Comparison of ENCODE assay signal across 17 mouse cellular contexts in genomic region chr11:101263989-101264280, GRCm38 (mm10). TPM values are rescaled to one million over a fixed set of nuclear protein-coding genes. Genes with fewer than 3 reads are reported as not detected.
A peak's percentile ranks its signal among the peaks of the same experiment; 100 is the strongest.
DNase-seq lines count a peak whose midpoint lies in the region; ATAC-seq and TF ChIP-seq lines count a peak whose summit lies in the region.
"Had no signal": no experiment of that assay in that cellular context is flagged by ENCODE, and none has a peak within 500 bp of the region (broad histone marks: within the 10 kb centered on the region; RNA-seq: fewer than 3 reads in every experiment).

No protein-coding gene starts in this region.

- H3K27ac ChIP-seq in heart, embryonic 15.5 days, result no peak overlapping the region
- no peak overlapping the region for H3K27ac ChIP-seq in liver, embryonic 11.5 days (ENCODE audit: low read depth, low read length)
- no peak overlapping the region for H3K27ac ChIP-seq in liver, postnatal 0 days (ENCODE audit: low read depth)
- no peak overlapping the region for H3K27ac ChIP-seq in embryonic facial prominence, embryonic 13.5 days
- H3K27ac ChIP-seq: intestine, embryonic 15.5 days; macrophage had no signal

- H3K4me2 ChIP-seq in heart, embryonic 15.5 days, result no peak overlapping the region; the same call in 1 of the 2 replicates
- peak overlapping the region; percentile 99 for H3K4me2 ChIP-seq in liver, embryonic 11.5 days
- H3K4me2 ChIP-seq in liver, postnatal 0 days (ENCODE audit: low read depth, low read length), result no peak overlapping the region
- peak overlapping the region; percentile 24; the same call in 1 of the 2 replicates for H3K4me2 ChIP-seq in embryonic facial prominence, embryonic 13.5 days

- no peak for TF ChIP-seq CTCF in liver, postnatal 0 days (IDR thresholded peaks at IDR 0.05; ENCODE audit: low read depth)

- peak overlapping the region; percentile 10; the same call in 1 of the 2 replicates for H3K4me3 ChIP-seq in heart, embryonic 15.5 days
- H3K4me3 ChIP-seq in liver, embryonic 11.5 days (ENCODE audit: low read depth, low read length), result no peak overlapping the region
- H3K4me3 ChIP-seq in liver, postnatal 0 days (ENCODE audit: low read depth, low read length), result no peak overlapping the region
- no peak overlapping the region for H3K4me3 ChIP-seq in embryonic facial prominence, embryonic 13.5 days
- H3K4me3 ChIP-seq: erythroblast, embryonic 14.5 days; intestine, embryonic 15.5 days had no signal

- peaks cover 54% of the 10 kb centered on the region for H3K4me1 ChIP-seq in heart, embryonic 15.5 days (replicated peaks)
- H3K4me1 ChIP-seq in liver, embryonic 11.5 days (replicated peaks; ENCODE audit: control insufficient read depth, insufficient read depth, low read length), result peaks cover 35% of the 10 kb centered on the region
- H3K4me1 ChIP-seq in liver, postnatal 0 days (ENCODE audit: insufficient read depth), result peaks cover 40% of the 10 kb centered on the region
- H3K4me1 ChIP-seq in embryonic facial prominence, embryonic 13.5 days, result peaks cover 53% of the 10 kb centered on the region

- no peak for ATAC-seq in heart, embryonic 15.5 days (replicated peaks; ENCODE audit: insufficient number of reproducible peaks, insufficient read depth, low FRiP score, low read depth)
- ATAC-seq in liver, embryonic 11.5 days (replicated peaks; ENCODE audit: low FRiP score), result no peak
- ATAC-seq in liver, postnatal 0 days, result no peak
- ATAC-seq in embryonic facial prominence, embryonic 13.5 days (ENCODE audit: insufficient number of reproducible peaks, insufficient read depth, low FRiP score, low TSS enrichment, low read depth), result no peak
- ATAC-seq: intestine, embryonic 15.5 days had no signal

- H3K9ac ChIP-seq in heart, embryonic 15.5 days, result no peak overlapping the region
- no peak overlapping the region for H3K9ac ChIP-seq in liver, embryonic 11.5 days (ENCODE audit: low read depth, low read length)
- H3K9ac ChIP-seq in liver, postnatal 0 days (replicated peaks), result no peak overlapping the region
- no peak overlapping the region for H3K9ac ChIP-seq in embryonic facial prominence, embryonic 13.5 days
- H3K9ac ChIP-seq: intestine, embryonic 15.5 days; lung, embryonic 14.5 days had no signal

- no peak for TF ChIP-seq EP300 in liver, postnatal 0 days (IDR thresholded peaks at IDR 0.05; ENCODE audit: low read depth)

- 22% methylated on average over 3 of the region's 3 CpGs for WGBS in heart, embryonic 15.5 days
- WGBS in liver, embryonic 11.5 days, result 35% methylated on average over 3 of the region's 3 CpGs
- WGBS in liver, postnatal 0 days (ENCODE audit: insufficient replicate concordance), result 46% methylated on average over 3 of the region's 3 CpGs
- 13% methylated on average over 3 of the region's 3 CpGs for WGBS in embryonic facial prominence, embryonic 13.5 days

- H3K9me3 ChIP-seq in heart, embryonic 15.5 days (replicated peaks), result no peaks in the 10 kb centered on the region
- no peaks in the 10 kb centered on the region for H3K9me3 ChIP-seq in liver, embryonic 11.5 days (ENCODE audit: control insufficient read depth, low read length)
- H3K9me3 ChIP-seq in liver, postnatal 0 days (ENCODE audit: low read length), result no peaks in the 10 kb centered on the region
- H3K9me3 ChIP-seq in embryonic facial prominence, embryonic 13.5 days, result no peaks in the 10 kb centered on the region
- H3K9me3 ChIP-seq: intestine, embryonic 15.5 days had no signal

- H3K36me3 ChIP-seq in heart, embryonic 15.5 days, result no peaks in the 10 kb centered on the region
- peaks cover 5% of the 10 kb centered on the region; the same call in 1 of the 2 replicates for H3K36me3 ChIP-seq in liver, embryonic 11.5 days (ENCODE audit: control insufficient read depth, insufficient read depth, low read length)
- H3K36me3 ChIP-seq in liver, postnatal 0 days (replicated peaks; ENCODE audit: insufficient read depth, low read length), result peaks cover 4% of the 10 kb centered on the region
- peaks cover under 1% of the 10 kb centered on the region; the same call in 1 of the 2 replicates for H3K36me3 ChIP-seq in embryonic facial prominence, embryonic 13.5 days
- H3K36me3 ChIP-seq: intestine, embryonic 15.5 days had no signal

- peaks cover 48% of the 10 kb centered on the region for H3K27me3 ChIP-seq in heart, embryonic 15.5 days
- peaks cover 37% of the 10 kb centered on the region for H3K27me3 ChIP-seq in liver, embryonic 11.5 days (replicated peaks; ENCODE audit: control insufficient read depth, insufficient read depth, low read length)
- peaks cover 42% of the 10 kb centered on the region for H3K27me3 ChIP-seq in liver, postnatal 0 days (ENCODE audit: insufficient read depth, low read length)
- peaks cover 72% of the 10 kb centered on the region for H3K27me3 ChIP-seq in embryonic facial prominence, embryonic 13.5 days

- DNase-seq in embryo, embryonic 10.5 days (ENCODE audit: low spot score), result peak; percentile 50
- DNase-seq in embryo, embryonic 10 days (ENCODE audit: low spot score), result no peak
- no peak for DNase-seq in heart, adult 11 months
- DNase-seq in liver, embryonic 11.5 days (ENCODE audit: low spot score), result no peak
- DNase-seq in liver, postnatal 0 days, result no peak
- DNase-seq in right cerebral cortex, postnatal 10 days (ENCODE audit: low spot score in 2 of 2), result no peak
- DNase-seq: adrenal gland, postnatal 10 days; cerebellum, adult 18-20 months; gastrocnemius, postnatal 25 days; heart, postnatal 14 days; left cerebral cortex, postnatal 4 days; lung, embryonic 14.5 days had no signal

RNA-seq across cellular contexts. Expression of gene Wnk4, which starts 3.6 kb away (rescaled TPM):
- polyA plus RNA-seq in heart, embryonic 15.5 days (2015; fragmentation: Nextera tagmentation; extraction: Ambion mirVana), result 4.1 and 7.2 TPM in 2 replicates
- polyA plus RNA-seq in liver, embryonic 11.5 days (2014; fragmentation: Nextera tagmentation; extraction: Ambion mirVana), result 18.5 and 19.7 TPM in 2 replicates
- 1.6 and 2.2 TPM in 2 replicates for polyA plus RNA-seq in liver, postnatal 0 days (2015; fragmentation: Nextera tagmentation; extraction: Ambion mirVana)
- polyA plus RNA-seq in embryonic facial prominence, embryonic 13.5 days (2015; fragmentation: Nextera tagmentation; extraction: Ambion mirVana), result 9.8 and 10.9 TPM in 2 replicates
- polyA plus RNA-seq: macrophage had no signal

RNA-seq across cellular contexts. Expression of gene Vps25, which starts 10.4 kb away (rescaled TPM):
- polyA plus RNA-seq in heart, embryonic 15.5 days (2015; fragmentation: Nextera tagmentation; extraction: Ambion mirVana), result 89.1 and 106 TPM in 2 replicates
- polyA plus RNA-seq in liver, embryonic 11.5 days (2014; fragmentation: Nextera tagmentation; extraction: Ambion mirVana), result 158 and 163 TPM in 2 replicates
- 75.9 and 81.1 TPM in 2 replicates for polyA plus RNA-seq in liver, postnatal 0 days (2015; fragmentation: Nextera tagmentation; extraction: Ambion mirVana)
- 106 and 118 TPM in 2 replicates for polyA plus RNA-seq in embryonic facial prominence, embryonic 13.5 days (2015; fragmentation: Nextera tagmentation; extraction: Ambion mirVana)

RNA-seq across cellular contexts. Expression of gene Cntd1, which starts 14.9 kb away (rescaled TPM):
- polyA plus RNA-seq in heart, embryonic 15.5 days (2015; fragmentation: Nextera tagmentation; extraction: Ambion mirVana), result 0.61 and 0.68 TPM in 2 replicates
- 1.2 and 1.4 TPM in 2 replicates for polyA plus RNA-seq in liver, embryonic 11.5 days (2014; fragmentation: Nextera tagmentation; extraction: Ambion mirVana)
- polyA plus RNA-seq in liver, postnatal 0 days (2015; fragmentation: Nextera tagmentation; extraction: Ambion mirVana), result 0.19 and 0.29 TPM in 2 replicates
- 1.7 and 2.3 TPM in 2 replicates for polyA plus RNA-seq in embryonic facial prominence, embryonic 13.5 days (2015; fragmentation: Nextera tagmentation; extraction: Ambion mirVana)
- polyA plus RNA-seq: erythroblast, embryonic 14.5 days had no signal

RNA-seq across cellular contexts. Expression of gene Coa3, which starts 15.0 kb away (rescaled TPM):
- polyA plus RNA-seq in heart, embryonic 15.5 days (2015; fragmentation: Nextera tagmentation; extraction: Ambion mirVana), result 151 and 169 TPM in 2 replicates
- 190 and 197 TPM in 2 replicates for polyA plus RNA-seq in liver, embryonic 11.5 days (2014; fragmentation: Nextera tagmentation; extraction: Ambion mirVana)
- polyA plus RNA-seq in liver, postnatal 0 days (2015; fragmentation: Nextera tagmentation; extraction: Ambion mirVana), result 79.9 and 86.6 TPM in 2 replicates
- polyA plus RNA-seq in embryonic facial prominence, embryonic 13.5 days (2015; fragmentation: Nextera tagmentation; extraction: Ambion mirVana), result 193 and 196 TPM in 2 replicates

RNA-seq across cellular contexts. Expression of gene Ramp2, which starts 18.1 kb away (rescaled TPM):
- 196 and 210 TPM in 2 replicates for polyA plus RNA-seq in heart, embryonic 15.5 days (2015; fragmentation: Nextera tagmentation; extraction: Ambion mirVana)
- polyA plus RNA-seq in liver, embryonic 11.5 days (2014; fragmentation: Nextera tagmentation; extraction: Ambion mirVana), result 62.4 and 64.2 TPM in 2 replicates
- polyA plus RNA-seq in liver, postnatal 0 days (2015; fragmentation: Nextera tagmentation; extraction: Ambion mirVana), result 34.8 and 38.4 TPM in 2 replicates
- polyA plus RNA-seq in embryonic facial prominence, embryonic 13.5 days (2015; fragmentation: Nextera tagmentation; extraction: Ambion mirVana), result 84.9 and 92.3 TPM in 2 replicates
- polyA plus RNA-seq: macrophage had no signal

Comparison
In these comparisons a context has a peak if more than half of its experiments do, and no peak if none do; other contexts are left out.
1. H3K4me2 ChIP-seq: peak in liver, embryonic 11.5 days (single experiment) and embryonic facial prominence, embryonic 13.5 days (single experiment); none in heart, embryonic 15.5 days (single experiment) and liver, postnatal 0 days (single experiment).